Mouse (Mus musculus): ENCODE data around the gene Psenen.

The Psenen gene

DNA sequence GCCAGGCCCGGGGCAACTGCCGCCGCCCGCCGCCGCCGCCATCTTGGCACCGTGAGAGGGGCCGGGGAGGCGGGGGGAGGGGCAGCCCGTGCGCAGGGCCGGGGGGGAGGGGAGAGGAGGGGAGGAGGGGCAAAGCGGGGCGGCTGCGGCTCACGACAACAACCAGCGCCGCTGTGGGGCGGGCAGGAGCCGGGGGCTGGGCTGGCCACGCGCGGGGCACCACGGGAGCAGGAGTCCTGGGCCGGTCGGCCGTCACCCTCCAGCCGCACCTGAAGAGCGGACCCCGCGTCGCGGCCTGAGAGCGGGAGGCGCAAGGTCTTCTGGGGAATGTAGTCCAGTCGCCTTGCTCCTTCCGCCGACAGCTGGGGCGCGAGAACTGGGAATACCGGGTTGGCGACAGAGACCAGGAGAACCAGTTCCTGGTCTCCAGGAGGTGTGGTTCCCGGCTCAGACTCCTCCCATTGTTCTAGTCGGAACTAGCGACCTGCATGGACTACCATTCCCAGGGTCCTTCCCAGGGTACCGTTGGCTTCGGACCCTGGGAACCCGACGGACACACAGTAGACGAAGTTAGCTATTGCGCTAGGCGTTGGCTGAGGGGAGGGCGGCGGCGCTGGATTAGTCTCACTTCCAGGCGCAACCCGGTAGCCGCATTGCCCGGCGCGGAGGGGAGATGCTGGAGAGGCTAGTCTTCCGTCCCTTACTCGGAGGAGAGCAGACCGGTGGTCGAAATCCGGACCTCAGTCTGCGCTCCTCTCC lies 25.4 kb upstream of the Psenen start, which contains the start of gene Kmt2b:
Kmt2b (minus strand) TSS at position 51 of the 759 bp plus-strand sequence.
- DNase-seq: peak; percentile 99

DNA sequence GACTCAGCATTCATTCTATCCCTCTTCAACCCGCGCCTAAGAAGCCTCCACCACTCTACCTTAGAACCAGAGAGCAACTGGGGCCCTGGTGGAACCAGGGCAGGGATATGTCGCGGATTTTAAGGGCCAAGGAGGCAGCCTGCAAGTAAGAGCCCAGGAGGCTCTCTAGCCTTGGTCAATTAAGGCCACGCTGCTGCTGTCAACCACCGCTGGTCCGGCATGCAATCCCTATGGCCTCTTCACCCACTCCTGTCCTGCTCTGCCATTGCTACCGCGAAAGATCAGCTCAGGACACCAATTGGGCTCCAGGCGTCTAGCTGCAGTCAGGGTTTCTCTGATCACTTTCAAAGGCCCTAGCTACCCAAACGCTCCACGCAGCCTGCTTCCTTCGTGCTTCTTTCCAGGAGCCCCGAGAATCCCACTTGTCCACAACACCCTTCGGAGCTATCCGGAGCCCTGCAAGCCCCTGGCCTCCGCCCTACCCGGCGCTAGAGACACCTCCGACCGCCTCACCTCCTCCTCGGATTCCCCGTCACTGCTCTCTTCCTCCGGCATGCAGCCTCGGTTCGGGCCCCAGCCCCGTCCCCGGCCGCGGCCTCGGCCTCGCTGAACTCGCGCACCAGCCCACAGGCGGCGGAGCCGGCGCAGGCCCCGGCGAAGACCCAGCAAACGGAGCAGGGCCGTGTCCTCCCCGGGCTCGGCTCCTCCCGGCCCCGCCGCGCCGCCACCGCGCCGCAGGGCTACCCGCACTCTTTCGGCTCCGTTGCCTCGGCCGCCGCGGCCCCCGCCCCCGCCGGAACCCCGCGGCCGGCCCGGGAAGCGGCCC lies 24.6 kb upstream of the Psenen start:
- DNase-seq: no peak

DNA sequence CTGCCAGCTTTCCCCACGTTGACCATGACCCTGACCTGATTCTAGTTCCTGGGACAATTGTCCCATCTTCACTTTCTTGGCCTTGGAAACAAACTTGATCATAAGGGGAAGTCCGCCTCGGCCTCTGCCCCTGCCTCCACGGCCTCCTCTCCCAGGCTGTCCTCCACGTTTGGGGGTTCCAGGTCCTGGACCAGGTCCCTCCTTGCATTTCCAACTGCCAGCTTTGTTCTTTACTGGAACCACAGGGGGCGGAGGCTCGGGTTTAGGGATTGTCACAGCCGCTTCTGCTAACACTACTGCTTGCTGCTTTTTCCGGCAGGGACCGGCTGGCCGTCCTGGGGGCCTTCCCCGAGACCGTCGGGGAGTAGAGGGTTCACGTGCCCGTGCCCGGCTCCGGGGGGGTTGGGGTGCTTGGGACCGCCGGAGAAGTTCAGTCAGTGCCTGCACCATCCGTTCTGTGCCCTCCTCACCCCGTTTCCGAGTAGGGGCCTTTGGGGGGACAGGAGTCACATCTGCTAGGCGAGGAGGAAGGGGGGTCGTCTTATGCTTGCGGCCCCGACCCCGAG lies 23.1 kb upstream of the Psenen start:
- peak; percentile 64 for DNase-seq

DNA sequence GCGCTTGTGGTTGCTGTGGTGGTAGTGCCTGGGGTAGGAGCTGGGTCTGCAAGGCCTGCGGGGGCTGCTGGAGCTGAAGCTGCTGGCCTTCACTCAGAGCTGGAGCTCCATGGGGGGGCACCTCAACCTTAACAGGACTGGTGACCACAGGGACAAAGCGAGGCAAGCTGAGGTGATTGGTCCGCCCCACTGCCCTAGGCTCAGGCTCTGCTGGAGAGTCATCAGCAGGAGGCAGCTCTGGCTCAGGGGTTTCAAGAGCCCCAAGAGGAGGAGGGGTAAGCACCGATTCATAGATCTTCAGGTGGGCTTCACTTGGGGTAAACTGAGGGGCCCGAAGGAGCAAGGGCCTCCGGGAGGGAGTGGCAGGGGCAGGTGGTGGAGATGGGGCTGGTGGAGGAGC lies 21.7 kb upstream of the Psenen start:
- no peak for DNase-seq

DNA sequence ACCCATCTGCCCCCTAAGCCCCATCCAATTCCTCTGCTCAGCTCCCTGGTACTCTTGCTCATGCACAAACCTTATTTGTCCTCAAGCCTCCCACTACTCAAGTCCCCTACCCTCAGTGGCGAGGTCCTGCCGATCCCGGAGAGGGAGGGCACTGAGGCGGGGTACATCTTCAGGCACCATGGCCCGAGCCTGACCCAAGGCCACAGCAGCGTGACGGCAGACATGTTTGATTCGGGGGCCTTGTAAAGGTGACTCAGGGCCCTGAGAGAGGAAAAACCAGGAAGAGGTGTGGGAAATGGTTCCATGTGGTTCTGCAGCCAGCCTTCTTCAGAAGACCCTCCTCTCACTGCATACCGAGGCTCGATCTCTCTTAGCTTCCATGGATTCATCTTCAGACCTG lies 20.9 kb upstream of the Psenen start:
- DNase-seq: no peak

DNA sequence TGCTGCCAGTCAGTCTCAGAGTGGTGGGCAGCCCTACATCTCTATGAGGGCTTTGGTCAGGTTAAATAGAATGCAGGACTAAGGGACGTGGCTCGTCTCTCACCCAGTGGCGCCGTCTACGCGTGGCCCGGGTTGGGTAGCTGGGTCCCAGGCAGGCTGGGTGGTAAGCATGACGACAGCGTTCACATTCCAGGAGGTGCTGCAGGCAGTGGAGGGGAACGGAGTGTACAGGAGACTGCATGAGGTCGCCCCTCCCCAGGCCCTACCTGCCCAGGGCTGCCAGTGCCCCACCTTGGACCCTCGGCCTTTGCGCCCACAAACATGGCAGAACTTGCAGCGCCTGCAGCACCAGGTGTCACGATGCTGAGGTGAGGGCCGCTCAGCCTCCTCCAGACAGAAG lies 18.1 kb upstream of the Psenen start:
- peak; percentile 37 for DNase-seq

DNA sequence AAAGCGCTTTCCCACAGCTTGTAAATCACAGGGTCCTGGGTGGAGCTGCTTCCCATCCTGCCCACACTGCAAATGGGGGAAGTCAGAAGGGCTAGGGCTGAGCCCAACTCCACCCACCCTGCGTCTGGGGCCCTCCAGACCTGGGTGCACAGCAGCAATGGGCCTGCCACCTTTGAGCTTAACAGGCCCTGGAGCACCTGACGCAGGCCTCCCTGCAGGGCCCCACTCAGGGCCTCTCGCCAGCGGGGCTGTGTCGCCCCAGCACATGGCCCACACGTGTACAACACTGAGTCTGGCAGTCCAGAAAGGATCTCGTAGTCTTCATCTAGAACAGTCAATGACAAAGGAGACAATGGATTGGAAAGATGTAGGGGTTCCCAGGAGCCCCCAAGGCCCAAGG lies 16.5 kb upstream of the Psenen start:
- no peak for DNase-seq

DNA sequence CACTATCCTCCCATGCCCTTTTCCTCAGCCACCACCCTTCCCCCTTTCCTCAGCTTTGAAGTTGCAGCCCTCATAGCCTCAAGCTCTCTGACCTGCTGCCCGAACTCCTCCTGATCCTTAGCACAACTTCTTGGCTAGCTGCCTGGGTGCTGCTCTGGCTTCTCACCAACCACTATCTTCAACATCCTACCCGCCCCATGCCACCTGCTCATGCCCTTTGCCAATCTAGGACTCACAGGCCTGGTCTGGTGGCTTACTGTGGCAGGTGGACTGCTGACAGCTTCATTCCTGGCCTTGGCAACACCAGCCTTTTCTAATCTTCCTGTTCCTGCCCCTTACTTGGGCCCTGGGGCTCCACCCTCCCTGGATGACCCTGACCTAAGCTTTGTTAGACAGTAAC lies 9.5 kb upstream of the Psenen start:
- peak; percentile 88 for DNase-seq

DNA sequence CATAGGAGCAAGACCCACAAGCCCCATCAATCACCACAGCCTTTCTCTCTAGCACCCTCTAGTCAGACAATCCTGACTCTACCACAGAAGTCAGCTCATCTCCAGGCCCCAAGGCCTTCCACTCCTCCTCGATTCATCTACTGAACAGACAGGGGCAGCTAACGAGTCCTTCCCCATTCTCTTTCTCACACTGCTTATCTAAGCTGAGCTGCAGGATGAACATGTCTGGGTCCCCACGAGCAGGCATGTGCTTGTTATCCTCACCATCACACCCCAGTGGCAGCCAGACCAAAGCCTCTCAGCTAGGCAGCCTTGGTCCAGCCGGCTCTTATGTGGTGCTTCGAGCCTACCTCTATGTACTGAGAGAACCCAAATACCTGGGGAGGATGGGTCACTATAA lies 9.0 kb upstream of the Psenen start:
- no peak for DNase-seq

DNA sequence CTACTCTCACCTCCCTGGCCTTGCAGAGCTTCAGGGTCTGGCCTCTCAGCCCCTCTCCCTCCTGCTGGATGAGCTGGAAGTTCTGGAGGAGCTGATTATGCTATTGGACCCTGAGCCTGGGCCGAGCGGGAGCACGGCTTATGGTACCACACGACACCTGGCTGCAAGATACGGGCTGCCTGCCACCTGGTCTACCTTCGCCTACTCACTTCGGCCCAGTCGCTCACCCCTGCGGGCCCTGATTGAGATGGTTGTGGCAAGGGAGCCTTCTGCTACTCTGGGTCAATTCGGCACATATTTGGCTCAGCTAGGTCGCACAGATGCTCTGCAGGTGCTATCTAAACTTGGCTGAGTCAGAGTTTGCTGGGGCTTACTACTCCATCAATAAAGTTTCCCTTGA lies 4.1 kb upstream of the Psenen start:
- no peak for DNase-seq

DNA sequence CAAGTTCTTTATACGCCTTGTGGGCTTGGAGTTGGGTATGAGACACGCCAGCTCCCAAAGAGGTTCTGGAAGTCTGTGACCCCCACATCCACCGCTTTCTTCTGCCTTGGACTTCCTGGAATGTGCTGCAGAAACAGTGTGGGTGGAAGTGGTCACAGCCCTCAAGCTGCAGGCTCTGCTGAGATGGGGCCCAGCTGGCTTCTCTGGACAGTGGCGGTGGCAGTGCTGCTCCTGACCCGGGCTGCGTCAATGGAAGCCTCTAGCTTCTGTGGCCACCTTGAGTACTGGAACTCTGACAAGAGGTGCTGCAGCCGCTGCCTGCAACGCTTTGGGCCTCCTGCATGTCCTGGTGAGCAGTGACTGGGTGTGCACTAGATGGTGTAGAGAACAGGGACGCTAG lies 2.6 kb upstream of the Psenen start:
- DNase-seq: peak; percentile 44

DNA sequence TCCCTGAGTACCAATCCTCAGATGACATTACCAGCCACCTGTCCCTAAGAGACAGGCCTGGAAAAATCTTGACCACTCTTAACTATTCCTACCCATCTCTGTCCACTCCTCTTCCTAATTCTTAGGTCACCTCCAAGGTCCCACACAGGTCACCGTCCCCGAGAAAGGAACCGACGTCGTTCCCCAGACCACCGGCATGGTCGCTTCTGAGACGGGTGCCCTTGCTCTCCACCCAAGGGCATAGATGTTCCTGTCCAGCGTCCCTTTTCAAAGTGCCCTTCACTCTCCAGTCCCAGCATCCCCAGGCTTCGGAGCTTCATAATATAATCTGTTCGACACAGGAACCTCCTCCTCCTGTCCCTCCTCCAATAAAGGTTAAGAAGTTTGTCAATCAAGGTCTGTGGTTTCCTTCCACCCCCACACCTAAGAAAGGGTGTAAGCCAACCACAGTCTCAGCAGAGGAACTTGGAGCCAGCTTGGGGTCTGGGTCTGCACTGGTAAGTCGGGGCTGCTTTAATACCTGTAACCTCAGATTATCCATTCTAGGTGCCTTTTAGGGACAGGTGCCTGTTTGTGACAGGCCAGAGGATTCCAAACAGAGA lies 1.6 kb upstream of the Psenen start, which contains the start of gene Igflr1:
Igflr1 (plus strand) TSS at position 458 of the 602 bp plus-strand sequence.
- peak; percentile 56 for DNase-seq

DNA sequence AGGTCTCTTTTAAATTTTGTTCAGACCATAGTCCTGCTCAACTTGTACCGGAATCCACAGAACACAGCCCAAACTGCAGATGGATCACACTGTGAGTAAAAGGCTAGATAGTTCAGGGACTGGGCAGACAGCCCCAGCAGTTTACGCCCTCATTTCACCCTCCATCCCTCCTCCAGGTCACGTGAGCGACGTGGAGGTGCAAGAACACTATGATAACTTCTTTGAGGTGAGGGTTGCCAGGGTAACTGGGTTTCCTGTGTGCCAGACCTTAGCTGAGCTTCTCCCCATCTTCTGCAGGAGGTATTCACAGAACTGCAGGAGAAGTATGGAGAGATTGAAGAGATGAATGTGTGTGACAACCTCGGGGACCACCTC lies 466 bp upstream of the Psenen start:
- DNase-seq: peak; percentile 72

DNA sequence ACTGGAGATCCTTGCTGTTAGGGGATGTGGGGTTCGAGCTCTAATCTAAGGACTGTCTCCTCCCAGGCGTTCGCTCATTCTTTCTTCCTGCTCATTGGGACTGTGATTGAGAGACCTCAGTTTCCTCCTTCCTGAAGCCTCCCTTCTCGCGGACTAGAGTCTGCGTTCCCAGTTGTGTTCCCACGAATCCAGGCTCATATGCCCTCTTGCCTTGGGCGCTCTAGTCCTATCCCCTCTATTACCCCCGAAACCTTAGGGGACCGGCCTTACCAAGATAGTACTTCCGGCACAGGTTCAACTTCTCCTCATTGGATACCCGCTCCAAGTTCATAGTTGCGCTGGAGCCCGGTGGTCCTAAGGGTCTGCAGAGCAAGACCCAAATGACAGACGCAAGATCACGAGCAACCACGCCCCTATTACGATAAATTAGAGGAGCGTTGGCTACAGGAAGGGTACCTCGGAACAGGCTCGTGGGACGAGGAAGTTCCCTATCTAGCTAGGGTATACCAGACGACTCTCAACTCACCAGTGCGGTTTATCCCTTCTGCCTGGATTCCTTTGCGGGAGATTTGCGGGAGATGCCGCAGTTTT lies 806 bp downstream of the Psenen start:
- DNase-seq: no peak

DNA sequence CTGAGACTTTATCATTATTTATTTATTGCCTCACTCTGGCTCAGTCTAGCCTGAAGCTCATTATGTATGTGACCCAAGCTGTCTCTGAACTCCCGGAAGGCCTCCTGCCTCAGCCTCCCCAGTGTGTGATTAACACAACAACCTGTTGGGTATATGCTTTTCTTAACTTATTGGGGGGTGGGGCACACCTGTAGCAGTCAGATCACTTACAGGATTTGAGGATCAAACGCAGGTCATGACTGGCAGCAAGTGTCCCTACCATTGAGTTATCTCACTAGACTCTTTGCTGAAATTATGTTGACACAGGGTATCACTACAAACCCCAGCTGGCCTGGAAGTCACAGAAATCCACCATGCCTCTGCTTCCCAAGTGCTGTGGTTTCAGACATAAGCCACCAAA lies 3.1 kb downstream of the Psenen start:
- DNase-seq: peak; percentile 62

DNA sequence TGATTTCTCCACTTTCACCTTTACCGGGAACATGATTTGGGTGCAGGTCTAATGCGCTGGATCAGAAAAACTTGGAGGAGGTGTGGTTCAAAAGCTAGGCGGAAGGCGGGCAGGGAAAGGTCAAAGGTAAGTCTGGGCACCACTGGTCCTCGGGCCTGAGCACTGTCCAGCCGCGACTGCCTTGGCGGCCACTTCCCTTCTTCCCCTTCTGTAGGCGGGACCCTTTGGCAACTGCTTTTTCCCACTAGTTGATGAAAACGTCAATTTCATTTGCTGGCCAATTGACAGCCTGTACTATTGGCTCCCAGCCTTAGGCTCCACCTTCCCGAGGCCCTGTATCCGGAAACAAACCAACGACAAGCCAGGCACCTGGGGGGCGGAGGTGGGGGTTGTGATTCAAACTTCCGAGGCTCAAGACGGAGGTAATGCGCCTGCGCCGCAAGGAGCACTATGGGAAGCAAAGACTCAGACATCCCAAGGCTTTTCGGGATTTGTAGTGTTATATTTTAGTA lies 3.9 kb downstream of the Psenen start, which contains the start of gene Lin37:
Lin37 (minus strand) TSS at position 396 of the 512 bp plus-strand sequence.
- DNase-seq: peak; percentile 100

DNA sequence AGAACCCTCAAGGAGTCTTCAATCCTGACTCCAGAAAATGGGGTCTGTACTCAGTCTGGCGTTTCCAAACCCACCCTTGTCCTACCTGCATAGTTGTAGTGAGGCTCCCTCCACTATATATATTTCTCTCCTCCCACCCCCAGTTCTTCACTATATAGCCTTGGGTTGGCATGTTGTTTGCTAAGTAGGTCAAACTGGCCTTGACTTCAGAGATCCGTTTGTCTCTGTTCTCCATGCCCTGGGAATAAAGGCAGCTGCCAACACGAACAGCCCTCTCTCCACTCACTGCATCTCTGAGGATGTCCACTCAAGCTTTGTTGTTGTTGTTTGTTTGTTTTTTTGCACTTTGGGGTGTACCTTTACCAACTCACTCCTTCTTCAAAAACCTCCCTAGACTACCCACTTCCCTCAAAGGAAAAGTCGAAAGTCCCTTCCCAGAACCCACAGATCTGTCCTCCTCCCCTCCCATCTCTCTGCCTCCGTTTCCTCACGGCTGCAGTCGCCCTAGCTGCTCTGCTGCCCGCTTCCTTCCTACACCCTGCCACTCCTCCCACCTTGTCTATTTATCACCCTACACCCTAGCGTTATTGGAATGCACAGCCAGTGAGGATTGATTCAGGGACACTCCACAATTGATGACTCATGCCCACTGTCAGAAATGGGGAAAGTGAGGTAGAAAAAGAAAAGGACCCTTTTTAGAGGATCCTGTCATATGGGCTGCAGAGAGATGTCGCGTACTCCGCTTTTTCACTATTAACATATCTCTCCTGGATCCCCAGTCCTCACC lies 4.6 kb downstream of the Psenen start:
- peak; percentile 57 for DNase-seq

DNA sequence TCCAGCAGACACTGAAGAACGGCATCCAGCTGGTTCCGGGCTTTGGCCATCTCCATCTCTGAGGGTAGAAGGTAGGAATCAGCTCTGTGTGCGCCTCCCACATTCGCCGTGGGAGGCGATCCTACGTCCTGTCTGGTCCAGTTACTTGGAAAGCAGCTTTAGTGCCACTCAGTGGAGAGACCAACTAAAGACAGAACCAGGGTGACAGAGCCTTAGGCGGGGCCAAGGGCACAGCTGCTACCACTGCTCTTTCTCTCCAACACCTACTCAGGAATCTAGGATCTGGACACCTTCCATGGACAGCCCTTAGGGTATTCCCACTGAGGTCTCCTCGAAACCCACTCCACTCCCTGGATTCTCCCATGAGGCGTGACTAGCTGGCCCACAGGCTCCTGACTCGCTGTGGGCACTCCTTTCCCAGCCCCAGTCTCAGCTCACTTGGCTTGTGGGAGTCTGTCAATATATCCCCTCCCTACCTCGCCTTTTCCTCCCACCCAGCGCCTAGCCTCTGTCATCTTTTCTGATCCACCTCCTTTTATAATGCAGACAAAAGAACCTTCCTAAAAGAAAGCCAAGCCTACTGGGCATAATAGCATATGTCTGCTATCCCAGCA lies 5.4 kb downstream of the Psenen start:
- DNase-seq: peak; percentile 56

DNA sequence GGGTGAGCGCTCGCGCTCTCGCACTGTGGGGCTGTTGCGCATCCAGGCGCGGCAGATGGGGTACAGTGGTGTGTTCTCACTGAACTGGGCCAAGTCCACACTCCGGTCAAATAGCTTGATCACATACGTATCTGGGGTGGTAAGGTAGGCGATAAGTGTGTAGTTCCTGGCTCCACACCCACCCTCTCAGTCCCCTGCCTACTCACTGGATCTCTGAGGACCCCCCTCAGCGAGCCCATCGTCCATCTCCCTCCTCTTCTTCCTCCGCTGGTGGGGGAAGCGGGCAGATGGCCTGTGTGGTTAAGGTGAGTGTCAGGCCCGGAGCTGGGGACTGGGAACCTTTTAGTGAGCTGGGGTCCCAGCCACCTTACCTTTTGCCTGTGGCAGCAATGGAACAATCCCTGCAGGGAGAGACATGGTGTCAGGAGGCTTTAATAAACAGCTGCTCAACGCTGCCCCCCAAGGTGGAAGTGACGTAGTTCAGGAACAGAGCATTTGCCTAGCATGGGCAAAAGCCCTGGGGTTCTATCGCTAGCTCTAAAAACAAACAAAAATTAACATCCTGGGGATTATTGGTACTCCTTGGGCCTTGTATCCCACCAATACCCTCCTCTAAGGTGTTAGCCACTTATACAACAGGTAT lies 6.4 kb downstream of the Psenen start:
- DNase-seq: peak; percentile 62

DNA sequence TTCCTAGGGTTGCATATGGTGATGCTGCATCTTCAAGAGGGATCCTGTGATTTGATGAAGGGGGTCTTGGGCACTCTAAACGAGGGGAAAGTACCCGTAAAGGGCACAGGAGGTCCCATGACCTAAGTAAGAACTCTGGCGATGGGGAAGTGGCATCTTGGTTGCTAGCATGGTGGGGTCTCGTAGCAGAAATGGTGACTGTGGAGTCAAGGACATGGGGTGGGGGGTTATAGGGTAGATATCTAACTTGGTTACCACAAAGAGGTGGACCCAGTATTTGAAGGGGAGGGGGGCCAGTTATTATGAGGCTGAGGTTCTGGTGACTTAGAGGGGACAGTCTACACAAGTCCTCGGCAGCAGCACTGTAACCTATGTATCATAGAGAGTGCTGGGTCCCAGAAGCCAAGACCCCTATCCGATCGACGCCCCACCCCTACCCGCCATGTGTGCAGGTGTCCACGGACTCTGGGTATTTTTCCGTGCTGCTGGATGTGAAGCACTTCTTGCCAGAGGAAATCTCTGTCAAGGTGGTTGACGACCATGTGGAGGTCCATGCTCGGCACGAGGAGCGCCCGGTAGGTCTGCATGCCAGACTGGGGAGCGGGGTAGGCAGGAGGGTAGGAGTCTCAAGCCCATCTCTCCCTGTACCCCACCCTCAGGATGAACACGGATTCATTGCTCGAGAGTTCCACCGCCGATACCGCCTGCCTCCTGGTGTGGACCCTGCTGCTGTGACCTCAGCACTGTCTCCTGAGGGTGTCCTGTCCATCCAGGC lies 9.4 kb downstream of the Psenen start:
- peak; percentile 70 for DNase-seq
